Mouse (Mus musculus): ENCODE results near the gene Serpinb9b. TPM values are rescaled to one million over a fixed set of nuclear protein-coding genes. Genes with fewer than 3 reads are reported as not detected.
A peak's percentile ranks its signal among the peaks of the same experiment; 100 is the strongest.

Gene Serpinb9b
- total and polyA plus RNA-seq, 2 experiments from 2014 or later: 0.36 to 0.66 TPM

GRCm38 (mm10) chr13:33051697-33052096 lies 24.5 kb downstream of the Serpinb9b start:
- no peaks in the 10 kb centered on the region for H3K27me3 ChIP-seq (ENCODE audit: insufficient read depth, low read length)
- H3K9me3 ChIP-seq (ENCODE audit: low read length): no peaks in the 10 kb centered on the region
- no peaks in the 10 kb centered on the region for H3K36me3 ChIP-seq (ENCODE audit: insufficient read depth, low read length)
- no peak overlapping the region for H3K4me3 ChIP-seq (ENCODE audit: low read depth, low read length)
- DNase-seq (ENCODE audit: low spot score) (no peak), ATAC-seq (ENCODE audit: low FRiP score) (no peak)
- WGBS: 70% methylated on average over 3 of the region's 3 CpGs
- no peak overlapping the region for H3K27ac ChIP-seq (ENCODE audit: low read depth, low read length)
- no peak for TF ChIP-seq CTCF (IDR thresholded peaks at IDR 0.05)
- H3K4me1 ChIP-seq (ENCODE audit: insufficient read depth, low read length): no peaks in the 10 kb centered on the region
- no peak overlapping the region for H3K9ac ChIP-seq (replicated peaks; ENCODE audit: low read length, poor library complexity, severe bottlenecking)
- H3K4me2 ChIP-seq (ENCODE audit: low read depth, low read length, poor library complexity, severe bottlenecking): no peak overlapping the region

GRCm38 (mm10) chr13:33063048-33063447 lies 35.8 kb downstream of the Serpinb9b start:
- Histone ChIP-seq H3K9me3 (ENCODE audit: low read length) (no peaks in the 10 kb centered on the region), H3K4me3 (ENCODE audit: low read depth, low read length) (no peak overlapping the region), H3K4me2 (ENCODE audit: low read depth, low read length, poor library complexity, severe bottlenecking) (no peak overlapping the region), H3K36me3 (ENCODE audit: insufficient read depth, low read length) (no peaks in the 10 kb centered on the region), H3K9ac (replicated peaks; ENCODE audit: low read length, poor library complexity, severe bottlenecking) (no peak overlapping the region), H3K27ac (ENCODE audit: low read depth, low read length) (no peak overlapping the region), H3K27me3 (ENCODE audit: insufficient read depth, low read length) (no peaks in the 10 kb centered on the region), H3K4me1 (ENCODE audit: insufficient read depth, low read length) (no peaks in the 10 kb centered on the region)
- ATAC-seq (ENCODE audit: low FRiP score) (no peak), DNase-seq (ENCODE audit: low spot score) (no peak)
- 39% methylated on average over 1 of the region's 1 CpGs for WGBS
- no peak for TF ChIP-seq CTCF (IDR thresholded peaks at IDR 0.05)

GRCm38 (mm10) chr13:33067387-33067977 lies 40.3 kb downstream of the Serpinb9b start:
- Histone ChIP-seq H3K4me1 (ENCODE audit: insufficient read depth, low read length) (no peaks in the 10 kb centered on the region), H3K36me3 (ENCODE audit: insufficient read depth, low read length) (no peaks in the 10 kb centered on the region), H3K4me2 (ENCODE audit: low read depth, low read length, poor library complexity, severe bottlenecking) (no peak overlapping the region), H3K9me3 (ENCODE audit: low read length) (no peaks in the 10 kb centered on the region), H3K4me3 (ENCODE audit: low read depth, low read length) (no peak overlapping the region), H3K27me3 (ENCODE audit: insufficient read depth, low read length) (no peaks in the 10 kb centered on the region), H3K27ac (ENCODE audit: low read depth, low read length) (no peak overlapping the region), H3K9ac (replicated peaks; ENCODE audit: low read length, poor library complexity, severe bottlenecking) (no peak overlapping the region)
- ATAC-seq (ENCODE audit: low FRiP score): no peak
- 65% methylated on average over 1 of the region's 1 CpGs for WGBS
- no peak for DNase-seq (ENCODE audit: low spot score)
- TF ChIP-seq CTCF (IDR thresholded peaks at IDR 0.05): no peak

GRCm38 (mm10) chr13:33068164-33068563 lies 40.9 kb downstream of the Serpinb9b start:
- 90% methylated on average over 3 of the region's 3 CpGs for WGBS

GRCm38 (mm10) chr13:33071776-33072175 lies 44.6 kb downstream of the Serpinb9b start:
- no peak for TF ChIP-seq CTCF (IDR thresholded peaks at IDR 0.05)
- Histone ChIP-seq H3K27me3 (ENCODE audit: insufficient read depth, low read length) (no peaks in the 10 kb centered on the region), H3K4me2 (ENCODE audit: low read depth, low read length, poor library complexity, severe bottlenecking) (no peak overlapping the region), H3K4me3 (ENCODE audit: low read depth, low read length) (no peak overlapping the region), H3K9me3 (ENCODE audit: low read length) (no peaks in the 10 kb centered on the region), H3K9ac (replicated peaks; ENCODE audit: low read length, poor library complexity, severe bottlenecking) (no peak overlapping the region), H3K27ac (ENCODE audit: low read depth, low read length) (no peak overlapping the region), H3K4me1 (ENCODE audit: insufficient read depth, low read length) (no peaks in the 10 kb centered on the region), H3K36me3 (ENCODE audit: insufficient read depth, low read length) (no peaks in the 10 kb centered on the region)
- WGBS: 81% methylated on average over 5 of the region's 5 CpGs
- DNase-seq (ENCODE audit: low spot score) (no peak), ATAC-seq (ENCODE audit: low FRiP score) (no peak)

More at GRCm38 (mm10) chr13:33068164-33068563, 40.9 kb downstream of the Serpinb9b start:
- no peak for ATAC-seq (ENCODE audit: low FRiP score)
- no peaks in the 10 kb centered on the region for H3K27me3 ChIP-seq (ENCODE audit: insufficient read depth, low read length)
- DNase-seq (ENCODE audit: low spot score): no peak
- no peak overlapping the region for H3K27ac ChIP-seq (ENCODE audit: low read depth, low read length)
- no peak overlapping the region for H3K4me2 ChIP-seq (ENCODE audit: low read depth, low read length, poor library complexity, severe bottlenecking)
- H3K9ac ChIP-seq (replicated peaks; ENCODE audit: low read length, poor library complexity, severe bottlenecking): no peak overlapping the region
- no peaks in the 10 kb centered on the region for H3K4me1 ChIP-seq (ENCODE audit: insufficient read depth, low read length)
- TF ChIP-seq CTCF (IDR thresholded peaks at IDR 0.05): no peak
- H3K9me3 ChIP-seq (ENCODE audit: low read length): no peaks in the 10 kb centered on the region
- no peak overlapping the region for H3K4me3 ChIP-seq (ENCODE audit: low read depth, low read length)
- no peaks in the 10 kb centered on the region for H3K36me3 ChIP-seq (ENCODE audit: insufficient read depth, low read length)

- no peaks in the 10 kb centered on the region for H3K4me1 ChIP-seq (ENCODE audit: insufficient read depth, low read length)
- no peaks in the 10 kb centered on the region for H3K9me3 ChIP-seq (ENCODE audit: low read length)
- no peak overlapping the region for H3K27ac ChIP-seq (ENCODE audit: low read depth, low read length)
- no peak overlapping the region for H3K4me2 ChIP-seq (ENCODE audit: low read depth, low read length, poor library complexity, severe bottlenecking)
- ATAC-seq (ENCODE audit: low FRiP score): 0 out of 2 replicates have a peak, but pooled peaks have one; percentile 34
- H3K27me3 ChIP-seq (ENCODE audit: insufficient read depth, low read length): no peaks in the 10 kb centered on the region
- H3K4me3 ChIP-seq (ENCODE audit: low read depth, low read length): no peak overlapping the region
- no peak overlapping the region for H3K9ac ChIP-seq (replicated peaks; ENCODE audit: low read length, poor library complexity, severe bottlenecking)
- no peaks in the 10 kb centered on the region for H3K36me3 ChIP-seq (ENCODE audit: insufficient read depth, low read length)
- peak; percentile 61 for TF ChIP-seq CTCF (IDR thresholded peaks at IDR 0.05)
- DNase-seq (ENCODE audit: low spot score): peak; percentile 15
Observed at GRCm38 (mm10) chr13:33074029-33074428, 46.8 kb downstream of the Serpinb9b start.

All from midbrain, postnatal 0 days (tissue).